Mouse (Mus musculus) ovary, postnatal 10 days (tissue): ENCODE results near the gene Cnga1.

Experiments used
- DNase-seq: peaks from one replicate; pipeline ENCODE4 v3.0.0; 2022; ENCODE audit warnings: low spot score

The Cnga1 gene

GRCm38 (mm10) chr5:72644175-72644574, at the start of gene Cnga1:
Cnga1 (minus strand) TSS chr5:72644275.
- no peak for DNase-seq

- DNase-seq, result no peak
These were observed 46.4 kb upstream of the Cnga1 start for GRCm38 (mm10) chr5:72690516-72690915.

- no peak for DNase-seq
These were observed 45.5 kb upstream of the Cnga1 start for GRCm38 (mm10) chr5:72689556-72689955.

GRCm38 (mm10) chr5:72681451-72681850, 37.4 kb upstream of the Cnga1 start:
- DNase-seq, result no peak

- no peak for DNase-seq
These were observed 31.0 kb upstream of the Cnga1 start for GRCm38 (mm10) chr5:72674994-72675542.

- DNase-seq, result no peak
These were observed 27.1 kb upstream of the Cnga1 start for GRCm38 (mm10) chr5:72671017-72671699.

- no peak for DNase-seq
These were observed 24.3 kb upstream of the Cnga1 start for GRCm38 (mm10) chr5:72668351-72668750.

- DNase-seq, result no peak
These were observed 22.4 kb upstream of the Cnga1 start for GRCm38 (mm10) chr5:72666428-72666827.

GRCm38 (mm10) chr5:72665281-72665680, 21.2 kb upstream of the Cnga1 start:
- DNase-seq, result peak; percentile 33

- DNase-seq, result no peak
These were observed 20.8 kb upstream of the Cnga1 start for GRCm38 (mm10) chr5:72664854-72665253.

GRCm38 (mm10) chr5:72664126-72664525, 20.1 kb upstream of the Cnga1 start:
- DNase-seq, result no peak

GRCm38 (mm10) chr5:72661051-72661781, 17.1 kb upstream of the Cnga1 start:
- DNase-seq, result no peak

- DNase-seq, result no peak
These were observed 14.3 kb upstream of the Cnga1 start for GRCm38 (mm10) chr5:72658375-72658774.

- no peak for DNase-seq
These were observed 12.3 kb upstream of the Cnga1 start for GRCm38 (mm10) chr5:72656270-72656791.

GRCm38 (mm10) chr5:72653068-72653674, 9.1 kb upstream of the Cnga1 start:
- no peak for DNase-seq

- no peak for DNase-seq
These were observed 5.1 kb upstream of the Cnga1 start for GRCm38 (mm10) chr5:72648987-72649735.

GRCm38 (mm10) chr5:72647958-72648595, 4.0 kb upstream of the Cnga1 start:
- no peak for DNase-seq

GRCm38 (mm10) chr5:72647418-72647907, 3.4 kb upstream of the Cnga1 start, which contains the start of gene Nipal1:
Nipal1 (plus strand) TSS chr5:72647795.
- peak; percentile 7 for DNase-seq

- no peak for DNase-seq
These were observed 2.9 kb upstream of the Cnga1 start for GRCm38 (mm10) chr5:72646996-72647395.

- DNase-seq, result no peak
These were observed 2.1 kb upstream of the Cnga1 start for GRCm38 (mm10) chr5:72646131-72646530.

GRCm38 (mm10) chr5:72643655-72644054, 420 bp downstream of the Cnga1 start:
- no peak for DNase-seq
